In the genomic region with DNA sequence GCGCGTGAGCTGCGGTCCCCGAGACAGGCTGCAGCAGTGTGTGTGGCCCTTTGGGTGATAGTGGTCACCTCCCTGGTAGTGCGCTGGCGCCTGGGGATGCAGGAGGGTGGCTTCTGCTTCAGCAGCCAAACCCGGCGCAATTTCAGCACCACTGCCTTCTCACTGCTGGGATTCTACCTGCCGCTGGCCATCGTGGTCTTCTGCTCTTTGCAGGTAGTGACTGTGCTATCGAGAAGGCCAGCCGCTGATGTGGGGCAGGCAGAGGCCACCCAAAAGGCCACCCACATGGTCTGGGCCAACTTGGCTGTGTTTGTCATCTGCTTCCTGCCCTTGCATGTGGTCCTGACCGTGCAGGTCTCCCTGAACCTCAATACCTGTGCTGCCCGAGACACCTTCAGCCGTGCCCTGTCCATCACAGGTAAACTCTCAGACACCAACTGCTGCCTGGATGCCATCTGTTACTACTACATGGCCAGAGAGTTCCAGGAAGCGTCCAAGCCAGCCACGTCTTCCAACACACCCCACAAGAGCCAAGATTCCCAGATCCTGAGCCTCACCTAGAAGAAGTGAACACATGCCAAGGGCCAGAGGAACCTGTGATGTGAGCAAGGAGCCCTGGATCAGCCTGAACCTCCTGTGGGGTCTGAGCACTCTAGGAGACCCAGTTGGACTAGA, we compare ENCODE assay signal across 13 mouse cellular contexts.
A peak's percentile ranks its signal among the peaks of the same experiment; 100 is the strongest.
DNase-seq lines count a peak whose midpoint lies in the region.
"Had no signal": no experiment of that assay in that cellular context is flagged by ENCODE, and none has a peak within 500 bp of the region (broad histone marks: within the 10 kb centered on the region; RNA-seq: fewer than 3 reads in every experiment).

No protein-coding gene starts in this region.

- DNase-seq in cerebellum, adult 9-11 months = peak; percentile 20
- no peak for DNase-seq in cerebellum, adult 11 months
- DNase-seq in cerebellum, postnatal 25 days = peak; percentile 46 to 60
- no peak for DNase-seq in cerebellum, adult 8-10 months
- DNase-seq in testis, postnatal 10 days (ENCODE audit: low spot score) = peak; percentile 38
- DNase-seq in testis, postnatal 14 days (ENCODE audit: low spot score) = no peak
- DNase-seq: adrenal gland, adult 8-10 months; adrenal gland, postnatal 36 days; gastrocnemius, postnatal 10 days; gastrocnemius, postnatal 36 days; heart, postnatal 36 days; kidney, adult 11 months; kidney, adult 8-10 months had no signal

Comparison
In these comparisons a context has a peak if more than half of its experiments do, and no peak if none do; other contexts are left out.
1. DNase-seq: peak in cerebellum, adult 9-11 months (single experiment), cerebellum, postnatal 25 days (2 of 2) and testis, postnatal 10 days (single experiment); none in cerebellum, adult 11 months (single experiment), cerebellum, adult 8-10 months (single experiment) and testis, postnatal 14 days (single experiment).